ENCODE assay signal across 19 mouse cellular contexts in genomic region chr16:42456335-42456984, GRCm38 (mm10).
DNase-seq lines count a peak whose midpoint lies in the region; ATAC-seq lines count a peak whose summit lies in the region.
"Had no signal": no experiment of that assay in that cellular context is flagged by ENCODE, and none has a peak within 500 bp of the region (broad histone marks: within the 10 kb centered on the region; RNA-seq: fewer than 3 reads in every experiment).

No protein-coding gene starts in this region.

- no peaks in the 10 kb centered on the region for H3K9me3 ChIP-seq in heart, embryonic 13.5 days
- no peaks in the 10 kb centered on the region for H3K9me3 ChIP-seq in lung, embryonic 15.5 days
- H3K9me3 ChIP-seq in midbrain, embryonic 13.5 days, result no peaks in the 10 kb centered on the region
- H3K9me3 ChIP-seq: forebrain, embryonic 13.5 days; heart, embryonic 15.5 days; limb, embryonic 15.5 days had no signal

- no peak for DNase-seq in heart, postnatal 36 days
- peak; percentile 82 for DNase-seq in MEL-GATA-1-ER (ENCODE audit: extremely low read depth, low read depth)
- no peak for DNase-seq in layer of hippocampus, adult 9-10 months (ENCODE audit: low spot score)
- no peak for DNase-seq in kidney, postnatal 10 days
- DNase-seq: B cell, adult 2 months; cerebellum, adult 9-11 months; embryo, embryonic 11 days; gastrocnemius, postnatal 36 days; kidney, adult 11 months; kidney, postnatal 36 days; right cerebral cortex, adult 18-20 months had no signal

- WGBS in heart, embryonic 13.5 days, result 53% methylated on average over 8 of the region's 8 CpGs
- 73% methylated on average over 8 of the region's 8 CpGs for WGBS in lung, embryonic 15.5 days
- WGBS in midbrain, embryonic 13.5 days, result 87% methylated on average over 8 of the region's 8 CpGs

- no peak overlapping the region for H3K4me2 ChIP-seq in heart, embryonic 13.5 days
- H3K4me2 ChIP-seq in lung, embryonic 15.5 days, result no peak overlapping the region
- no peak overlapping the region for H3K4me2 ChIP-seq in midbrain, embryonic 13.5 days (replicated peaks)
- H3K4me2 ChIP-seq: forebrain, embryonic 13.5 days; heart, embryonic 15.5 days; limb, embryonic 15.5 days had no signal

- no peak overlapping the region for H3K4me3 ChIP-seq in heart, embryonic 13.5 days
- no peak overlapping the region for H3K4me3 ChIP-seq in lung, embryonic 15.5 days
- no peak overlapping the region for H3K4me3 ChIP-seq in midbrain, embryonic 13.5 days (replicated peaks)
- H3K4me3 ChIP-seq: forebrain, embryonic 13.5 days; heart, embryonic 15.5 days; limb, embryonic 15.5 days had no signal

- no peaks in the 10 kb centered on the region for H3K27me3 ChIP-seq in heart, embryonic 13.5 days (replicated peaks)
- H3K27me3 ChIP-seq in lung, embryonic 15.5 days, result no peaks in the 10 kb centered on the region
- no peaks in the 10 kb centered on the region for H3K27me3 ChIP-seq in midbrain, embryonic 13.5 days
- H3K27me3 ChIP-seq: forebrain, embryonic 13.5 days; heart, embryonic 15.5 days; limb, embryonic 15.5 days had no signal

- intact Hi-C loops in heart, postnatal 36 days (cut with DNase I), result no loop called here

- peak; percentile 37 for ATAC-seq in heart, embryonic 13.5 days (ENCODE audit: extremely low read depth, insufficient number of reproducible peaks, low FRiP score, low TSS enrichment)
- ATAC-seq in lung, embryonic 15.5 days (ENCODE audit: borderline replicate concordance, extremely low read depth, low FRiP score, low TSS enrichment), result no peak
- 0 out of 2 replicates have a peak, but pooled peaks have one; percentile 33 for ATAC-seq in megakaryocyte, adult 5-6 weeks (ENCODE audit: poor library complexity, severe bottlenecking)
- ATAC-seq in midbrain, embryonic 13.5 days, result no peak
- ATAC-seq: forebrain, embryonic 13.5 days; hindbrain, embryonic 16.5 days had no signal

- H3K27ac ChIP-seq in heart, embryonic 13.5 days (replicated peaks), result peak overlapping the region; percentile 45; the same call in 1 of the 2 replicates
- peak overlapping the region; percentile 72 for H3K27ac ChIP-seq in lung, embryonic 15.5 days
- no peak overlapping the region for H3K27ac ChIP-seq in midbrain, embryonic 13.5 days
- H3K27ac ChIP-seq: forebrain, embryonic 13.5 days; heart, embryonic 15.5 days; limb, embryonic 15.5 days had no signal

- H3K36me3 ChIP-seq in heart, embryonic 13.5 days, result no peaks in the 10 kb centered on the region
- H3K36me3 ChIP-seq in lung, embryonic 15.5 days, result no peaks in the 10 kb centered on the region
- H3K36me3 ChIP-seq in midbrain, embryonic 13.5 days, result no peaks in the 10 kb centered on the region
- H3K36me3 ChIP-seq: heart, embryonic 15.5 days; limb, embryonic 15.5 days had no signal

- no peak overlapping the region for H3K9ac ChIP-seq in heart, embryonic 13.5 days
- H3K9ac ChIP-seq in lung, embryonic 15.5 days, result no peak overlapping the region
- no peak overlapping the region for H3K9ac ChIP-seq in midbrain, embryonic 13.5 days (replicated peaks)
- H3K9ac ChIP-seq: forebrain, embryonic 13.5 days; heart, embryonic 15.5 days; limb, embryonic 15.5 days had no signal

- H3K4me1 ChIP-seq in heart, embryonic 13.5 days, result peaks cover 17% of the 10 kb centered on the region
- H3K4me1 ChIP-seq in lung, embryonic 15.5 days, result no peaks in the 10 kb centered on the region
- H3K4me1 ChIP-seq in midbrain, embryonic 13.5 days (replicated peaks), result peaks cover 7% of the 10 kb centered on the region; the same call in 1 of the 2 replicates
- H3K4me1 ChIP-seq: forebrain, embryonic 13.5 days; heart, embryonic 15.5 days; limb, embryonic 15.5 days had no signal

Comparison
In these comparisons a context has a peak if more than half of its experiments do, and no peak if none do; other contexts are left out.
1. ATAC-seq: peak in heart, embryonic 13.5 days (single experiment) and megakaryocyte, adult 5-6 weeks (single experiment); none in lung, embryonic 15.5 days (single experiment) and midbrain, embryonic 13.5 days (single experiment).